Mouse (Mus musculus) spleen, adult 2 months (tissue): ENCODE measurements around the gene Afg1l. TPM values are rescaled to one million over a fixed set of nuclear protein-coding genes. Genes with fewer than 3 reads are reported as not detected.
A peak's percentile ranks its signal among the peaks of the same experiment; 100 is the strongest.

ENCODE experiments used
- DNase-seq, 2 experiments: peaks; one replicate each; pipeline versions ENCODE4 v3.0.0 to v3.0.0-alpha.2; 2012 to 2021; ENCODE audit warnings: low spot score in 2 of 2, low read depth in 1 of 2
- H3K27ac ChIP-seq: fragments of 200-500 bp; 2 replicates; pipeline ENCODE4 v1.5.1; 2012; ENCODE audit warnings: low read length, inconsistent platforms; ENCODE audit not compliant: insufficient read depth
- H3K27me3 ChIP-seq: fragments of 200-500 bp; 2 replicates; pipeline ENCODE4 v1.6.1; 2012; ENCODE audit warnings: mild to moderate bottlenecking, moderate library complexity, low read length, inconsistent platforms; ENCODE audit not compliant: control insufficient read depth, insufficient read depth
- H3K36me3 ChIP-seq: fragments of 200-500 bp; 2 replicates; pipeline ENCODE4 v1.6.1; 2012; ENCODE audit warnings: mild to moderate bottlenecking, low read length, inconsistent platforms; ENCODE audit not compliant: control insufficient read depth, insufficient read depth
- H3K4me1 ChIP-seq: fragments of 200-500 bp; 2 replicates; pipeline ENCODE4 v1.6.1; 2011; ENCODE audit warnings: inconsistent platforms; ENCODE audit not compliant: control insufficient read depth, insufficient read depth, insufficient read length
- H3K4me3 ChIP-seq: fragments of 200-500 bp; 2 replicates; pipeline ENCODE4 v1.5.1; 2011; ENCODE audit warnings: mild to moderate bottlenecking, inconsistent platforms; ENCODE audit not compliant: insufficient read depth, insufficient read length; ENCODE audit errors: extremely low read depth
- CTCF ChIP-seq: fragments of 200-500 bp; IDR thresholded peaks from 2 replicates; pipeline ENCODE4 v1.5.1; 2011; ENCODE audit warnings: mild to moderate bottlenecking, inconsistent platforms; ENCODE audit not compliant: insufficient read depth, insufficient read length, insufficient replicate concordance; ENCODE audit errors: extremely low read depth
- POLR2A ChIP-seq: fragments of 200-500 bp; IDR thresholded peaks from 2 replicates; pipeline ENCODE4 v1.6.1; 2011; ENCODE audit warnings: low read depth, low read length, inconsistent platforms
- WGBS: fragments of 180-500 bp; shearing (Covaris S2); methylation state at CpG from one replicate; pipeline ENCODE4 v1.1.7; 2018; 5-methylcytosine and 5-hydroxymethylcytosine counted together
- polyA plus RNA-seq: library from polyadenylated mRNA; depleted of rRNA; stranded (reverse); fragments of >200 nt; gene quantifications from 2 replicates; pipeline ENCODE4 v1.2.3, GENCODE M21; 2012

Afg1l gene
- polyA plus RNA-seq, 1 experiment = 2.1 TPM

GRCm38 (mm10) chr10:42291360-42291759, 187.0 kb downstream of the Afg1l start:
- Histone ChIP-seq H3K4me3 (no peak overlapping the region), H3K36me3 (no peaks in the 10 kb centered on the region), H3K27me3 (no peaks in the 10 kb centered on the region), H3K27ac (no peak overlapping the region), H3K4me1 (no peaks in the 10 kb centered on the region; the same call in 1 of the 2 replicates)
- 70% methylated on average over 5 of the region's 5 CpGs for WGBS
- TF ChIP-seq CTCF (peak; percentile 59; the same call in 1 of the 2 replicates), POLR2A (no peak)
- peak in 1 of 2 experiments; percentile 63 for DNase-seq

DNA sequence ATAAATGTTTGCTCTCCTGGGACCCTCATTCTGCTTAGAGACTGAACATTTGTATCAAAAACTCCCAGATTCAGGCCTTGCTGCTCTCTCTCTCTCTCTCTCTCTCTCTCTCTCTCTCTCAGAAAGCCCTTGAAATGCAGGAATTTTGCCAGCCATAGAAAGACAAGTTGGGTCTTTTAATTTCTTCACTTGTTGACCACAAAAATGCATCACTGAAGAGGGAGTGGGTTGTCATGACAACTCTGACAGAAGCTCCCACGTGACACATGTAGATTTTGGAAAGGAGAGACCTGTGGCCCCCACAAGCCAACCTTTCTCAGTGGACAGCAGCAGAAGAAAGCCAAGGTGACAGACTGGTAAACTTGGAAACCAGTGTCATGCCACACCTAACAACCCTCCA, 190.7 kb downstream of the Afg1l start:
- 42% methylated on average over 1 of the region's 1 CpGs for WGBS
- no peak for DNase-seq
- TF ChIP-seq POLR2A (no peak), CTCF (no peak)
- H3K27me3 ChIP-seq = no peaks in the 10 kb centered on the region
- no peaks in the 10 kb centered on the region for H3K36me3 ChIP-seq
- no peaks in the 10 kb centered on the region for H3K4me1 ChIP-seq
- H3K4me3 ChIP-seq = no peak overlapping the region
- H3K27ac ChIP-seq = no peak overlapping the region

GRCm38 (mm10) chr10:42278307-42278850, 200.0 kb downstream of the Afg1l start:
- Histone ChIP-seq H3K4me3 (peak overlapping the region; percentile 79), H3K27ac (peak overlapping the region; percentile 99), H3K36me3 (0 out of 2 replicates have a peak, but pooled peaks cover 2% of the 10 kb centered on the region), H3K27me3 (no peaks in the 10 kb centered on the region), H3K4me1 (peaks cover 23% of the 10 kb centered on the region)
- TF ChIP-seq CTCF = no peak
- peak in 1 of 2 experiments; percentile 14 for DNase-seq
- 5% methylated on average over 38 of the region's 38 CpGs for WGBS

GRCm38 (mm10) chr10:42277476-42278306, 200.7 kb downstream of the Afg1l start:
- under 1% methylated on average over 77 of the region's 78 CpGs for WGBS
- Histone ChIP-seq H3K4me1 (peaks cover 23% of the 10 kb centered on the region), H3K27me3 (no peaks in the 10 kb centered on the region), H3K36me3 (0 out of 2 replicates have a peak, but pooled peaks cover 2% of the 10 kb centered on the region), H3K4me3 (peak overlapping the region; percentile 88), H3K27ac (peak overlapping the region; percentile 99)
- DNase-seq = peak; percentile 98 to 99
- TF ChIP-seq CTCF (no peak), POLR2A (peak; percentile 31; the same call in 1 of the 2 replicates)

DNA sequence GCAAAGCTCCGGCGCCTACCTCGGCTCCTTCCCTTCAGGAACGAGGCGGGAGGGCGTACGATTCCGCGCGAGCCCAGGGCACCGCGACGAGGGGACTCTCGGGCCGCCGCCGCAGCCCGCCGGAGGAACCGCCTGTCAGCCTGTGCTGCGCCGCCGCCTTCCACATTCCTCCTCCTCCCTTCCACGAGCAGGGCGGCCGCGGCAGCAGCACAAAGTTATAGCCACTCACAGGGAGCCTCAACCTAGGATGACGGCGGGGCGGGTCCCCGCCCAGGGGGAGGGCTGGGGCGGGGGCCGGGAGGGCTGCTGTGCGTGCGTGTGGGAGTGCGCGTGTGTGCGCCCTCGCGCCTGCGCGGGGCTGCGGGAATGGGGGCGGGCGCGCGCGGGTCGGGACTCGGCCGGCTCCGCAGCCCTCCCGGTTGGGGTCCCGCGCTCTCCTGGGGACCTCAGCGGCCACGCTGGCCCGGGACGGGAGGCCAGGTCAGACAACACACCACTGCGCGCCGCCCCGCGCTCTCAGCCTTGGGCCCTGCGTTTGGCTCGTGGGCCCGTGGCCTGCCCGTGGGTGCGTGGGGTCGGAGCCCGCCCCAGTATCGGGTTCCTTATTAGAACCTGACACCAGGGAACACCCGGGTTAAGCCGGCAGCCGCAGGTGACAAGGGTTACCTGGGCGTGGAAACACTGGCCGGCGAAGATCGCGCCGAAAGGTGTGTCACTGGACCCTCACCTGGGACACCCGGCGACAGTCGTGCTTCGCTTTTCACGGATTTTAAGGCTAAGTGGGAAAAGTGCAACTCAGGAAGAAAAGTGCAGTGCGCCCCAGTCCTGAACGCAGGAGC, 201.6 kb downstream of the Afg1l start, which contains the start of gene Foxo3:
Foxo3 (minus strand) TSS at position 249 of the 839 bp plus-strand sequence.
- peaks cover 26% of the 10 kb centered on the region for H3K4me1 ChIP-seq
- 1% methylated on average over 58 of the region's 88 CpGs for WGBS
- H3K4me3 ChIP-seq = peak within 1 kb of the TSS; percentile 88
- no peaks in the 10 kb centered on the region for H3K27me3 ChIP-seq
- TF ChIP-seq POLR2A (peak; percentile 62), CTCF (no peak)
- peak; percentile 82 to 84 for DNase-seq
- H3K36me3 ChIP-seq = 0 out of 2 replicates have a peak, but pooled peaks cover 2% of the 10 kb centered on the region
- peak within 1 kb of the TSS; percentile 92 for H3K27ac ChIP-seq

- H3K4me3 ChIP-seq = peak overlapping the region; percentile 88
- no peaks in the 10 kb centered on the region for H3K27me3 ChIP-seq
- H3K4me1 ChIP-seq = peaks cover 33% of the 10 kb centered on the region
- no peak for TF ChIP-seq CTCF
- 0 out of 2 replicates have a peak, but pooled peaks cover 2% of the 10 kb centered on the region for H3K36me3 ChIP-seq
- H3K27ac ChIP-seq = peak overlapping the region; percentile 92
- WGBS = under 1% methylated on average over 38 of the region's 40 CpGs
- no peak for DNase-seq
These were observed 202.4 kb downstream of the Afg1l start for GRCm38 (mm10) chr10:42275871-42276501.
